Mouse (Mus musculus): ENCODE data around the gene Engase.

The Engase gene

DNA sequence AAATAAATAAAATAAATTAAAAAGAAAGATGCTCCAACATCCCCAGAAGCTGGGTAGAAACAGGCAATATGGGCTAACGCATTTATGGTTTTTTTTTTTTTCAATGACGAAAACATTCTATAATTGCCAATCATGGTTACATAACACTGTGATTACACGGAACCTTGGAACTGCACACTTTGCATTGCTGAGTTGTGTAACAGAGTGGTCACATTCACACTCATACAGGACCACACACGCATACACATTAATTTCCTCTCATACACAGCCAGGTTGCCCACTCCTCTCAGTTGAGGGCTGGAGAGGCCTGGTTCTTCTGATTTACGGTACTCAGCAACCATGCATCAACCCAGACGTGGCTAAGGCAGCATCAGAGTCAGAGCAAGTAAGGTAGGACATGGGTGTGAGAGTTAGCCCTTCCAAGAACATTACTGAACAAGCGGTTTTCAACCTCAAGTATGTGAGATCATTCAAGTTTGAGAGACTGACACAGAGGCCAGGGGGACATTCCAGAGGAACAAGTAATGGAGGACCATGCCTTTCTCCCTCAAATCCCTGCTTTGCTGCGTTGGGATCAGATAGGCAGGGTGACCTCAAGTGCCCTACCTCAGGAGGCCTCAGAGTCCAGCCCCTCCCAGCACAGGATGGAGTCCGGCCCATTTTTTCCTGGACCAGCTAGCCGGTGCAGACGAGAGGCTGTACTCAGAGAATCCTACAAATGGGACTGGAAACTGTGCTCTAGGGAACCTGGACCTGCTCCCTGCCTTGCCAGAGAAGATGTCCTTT lies 22.6 kb upstream of the Engase start:
- DNase-seq (ENCODE audit: low spot score): no peak

DNA sequence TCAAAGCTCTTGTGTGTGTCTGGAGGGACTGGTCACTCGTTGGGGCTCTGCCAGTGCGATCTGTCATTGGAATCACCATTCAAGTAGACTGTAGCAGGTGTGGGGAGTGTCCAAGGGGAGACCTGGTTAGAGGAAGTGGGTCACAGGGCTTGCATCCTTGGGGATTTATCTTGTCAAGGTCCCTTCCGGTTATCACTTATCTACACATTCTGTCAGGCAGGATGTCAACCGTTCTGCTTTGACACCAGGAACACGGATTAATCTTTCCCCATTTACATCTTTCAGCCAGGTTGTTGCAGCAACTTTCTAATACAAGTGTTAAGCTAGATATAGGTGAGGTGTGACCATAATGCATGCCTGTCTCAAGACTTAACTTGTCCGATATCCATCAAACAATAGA lies 20.8 kb upstream of the Engase start:
- DNase-seq (ENCODE audit: low spot score): no peak

DNA sequence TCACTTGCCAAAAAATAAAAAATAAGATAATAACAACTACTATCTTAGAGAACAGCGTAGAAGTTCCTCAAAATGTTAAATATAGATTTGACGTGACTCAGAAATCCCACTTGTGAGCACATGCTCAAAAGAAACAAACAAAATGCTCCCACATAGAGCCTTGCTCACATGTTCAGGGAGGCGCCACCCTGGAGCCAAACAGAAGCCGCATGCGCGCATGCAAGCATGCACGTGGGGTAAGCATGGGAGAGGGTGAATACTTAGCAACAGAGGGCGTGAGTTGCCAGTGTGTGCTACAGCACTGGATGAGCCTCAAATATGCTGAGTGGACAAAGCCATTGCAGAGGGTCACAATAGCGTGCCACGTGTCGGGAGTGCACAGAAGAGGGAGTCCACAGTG lies 19.7 kb upstream of the Engase start:
- no peak for DNase-seq (ENCODE audit: low spot score)

DNA sequence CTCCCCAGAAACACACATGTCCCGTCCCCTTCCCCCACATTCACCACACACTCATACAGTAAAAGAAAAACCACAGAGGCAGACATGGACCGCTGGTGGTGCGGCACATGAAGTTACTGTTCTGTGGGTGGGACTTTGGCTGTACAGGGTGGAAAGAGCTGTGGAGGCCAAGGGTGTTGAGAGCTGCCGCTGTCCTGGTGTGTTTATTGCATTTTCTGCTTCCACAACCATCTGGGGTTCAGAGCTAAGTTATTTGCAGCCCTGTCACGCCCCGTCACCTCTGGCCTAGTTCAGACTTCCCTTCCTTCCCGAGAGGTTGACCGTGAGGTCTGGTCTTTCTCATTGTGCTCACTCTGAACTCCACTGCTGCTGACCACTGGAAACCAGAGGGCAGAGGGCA lies 17.6 kb upstream of the Engase start:
- peak; percentile 52 for DNase-seq (ENCODE audit: low spot score)

DNA sequence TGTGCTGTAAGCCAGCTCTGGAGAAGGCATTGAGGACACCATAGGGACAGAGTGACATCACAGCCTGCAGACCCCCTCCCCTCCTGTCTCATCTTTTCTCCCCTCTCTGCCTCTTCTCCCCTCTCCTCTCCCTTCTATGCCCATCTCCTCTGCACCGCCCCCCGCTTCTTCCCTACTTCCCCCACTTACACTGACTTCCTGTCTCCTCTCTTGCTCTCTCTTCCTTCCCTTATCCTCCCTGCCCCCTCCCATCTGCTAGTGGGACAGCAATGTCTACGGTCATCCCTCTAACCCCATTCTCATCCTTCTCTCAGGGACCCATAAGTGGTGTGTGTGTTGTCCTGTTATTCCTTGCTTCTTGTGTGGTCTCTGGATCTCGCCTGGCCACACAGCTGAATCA lies 17.1 kb upstream of the Engase start:
- DNase-seq (ENCODE audit: low spot score): no peak

DNA sequence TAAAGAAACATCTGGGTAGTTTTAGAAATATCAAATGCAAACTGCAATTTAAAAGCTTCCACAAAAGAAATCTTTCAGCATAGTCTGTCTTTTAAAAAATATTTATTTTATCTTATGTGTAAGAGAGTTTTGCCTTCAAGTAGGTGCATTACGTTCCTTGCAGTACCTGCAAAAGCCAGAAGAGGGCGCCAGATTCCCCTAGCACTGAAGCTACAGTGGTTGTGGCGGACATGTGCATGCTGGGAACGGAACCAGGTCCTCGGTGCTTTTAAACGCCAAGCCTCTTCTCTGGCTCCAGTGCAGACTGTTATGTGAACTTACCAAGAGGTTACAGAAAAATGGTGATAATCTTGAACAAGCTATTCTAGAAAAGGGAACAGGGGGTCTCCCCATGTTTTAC lies 16.3 kb upstream of the Engase start:
- no peak for DNase-seq (ENCODE audit: low spot score)

DNA sequence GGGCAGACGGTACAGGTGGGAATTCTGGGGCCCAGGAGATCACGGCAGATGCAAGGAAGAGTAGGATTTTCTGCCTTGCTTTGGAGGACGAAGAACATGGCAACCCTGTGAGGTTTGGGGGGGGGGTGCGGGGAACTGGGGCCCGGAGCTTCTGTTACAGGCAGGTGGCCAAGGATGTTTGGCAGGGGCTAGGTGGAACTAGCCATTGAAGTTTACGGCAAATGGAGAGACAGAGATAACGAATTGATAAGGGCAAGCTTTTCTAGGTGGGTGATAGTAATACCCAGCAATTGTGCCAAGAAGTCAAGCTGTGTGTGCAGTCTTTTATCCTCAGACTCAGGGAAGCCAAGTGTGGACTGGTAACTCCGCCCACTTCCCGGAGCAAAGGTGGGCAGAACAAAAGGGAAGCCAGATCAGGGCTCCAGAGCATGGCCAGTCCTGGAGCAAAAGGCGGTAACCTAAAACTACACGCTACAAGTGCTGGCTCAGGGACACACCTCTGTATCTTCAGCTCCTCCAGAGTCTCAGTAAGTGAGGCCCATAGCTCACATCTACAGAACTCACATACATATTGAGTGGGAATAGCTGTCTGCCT lies 9.1 kb upstream of the Engase start:
- DNase-seq (ENCODE audit: low spot score): no peak

DNA sequence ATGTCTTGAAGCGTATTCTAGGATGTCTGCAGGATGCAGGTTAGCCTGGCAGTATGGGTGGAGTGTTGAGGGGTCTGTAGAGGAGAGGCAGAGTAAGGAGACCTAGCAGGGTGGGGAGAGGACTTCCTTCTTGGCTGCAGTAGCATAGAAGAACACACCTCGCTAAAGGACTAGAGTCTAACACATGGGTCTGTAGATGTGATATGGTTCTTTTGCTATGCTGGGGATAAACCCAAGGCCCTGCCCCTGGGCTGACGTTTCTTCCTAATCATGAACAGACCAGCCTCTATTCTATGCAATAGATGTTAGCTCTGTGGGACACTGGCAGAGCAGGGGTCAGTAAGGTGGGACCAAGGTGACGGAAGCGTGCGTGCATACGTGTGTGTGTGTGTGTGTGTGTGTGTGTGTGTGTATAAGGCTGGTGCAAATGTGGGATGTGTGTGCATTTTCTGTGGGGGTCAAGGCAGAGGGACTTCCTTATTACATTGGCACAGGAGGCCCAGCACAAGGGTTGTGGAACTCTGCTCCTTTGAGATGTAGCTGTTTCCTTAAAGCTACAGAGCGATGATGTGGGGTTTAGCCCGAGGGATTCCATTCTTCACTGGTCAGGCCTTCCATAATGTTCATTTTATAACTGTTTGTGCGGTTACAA lies 7.0 kb upstream of the Engase start:
- DNase-seq (ENCODE audit: low spot score): no peak

DNA sequence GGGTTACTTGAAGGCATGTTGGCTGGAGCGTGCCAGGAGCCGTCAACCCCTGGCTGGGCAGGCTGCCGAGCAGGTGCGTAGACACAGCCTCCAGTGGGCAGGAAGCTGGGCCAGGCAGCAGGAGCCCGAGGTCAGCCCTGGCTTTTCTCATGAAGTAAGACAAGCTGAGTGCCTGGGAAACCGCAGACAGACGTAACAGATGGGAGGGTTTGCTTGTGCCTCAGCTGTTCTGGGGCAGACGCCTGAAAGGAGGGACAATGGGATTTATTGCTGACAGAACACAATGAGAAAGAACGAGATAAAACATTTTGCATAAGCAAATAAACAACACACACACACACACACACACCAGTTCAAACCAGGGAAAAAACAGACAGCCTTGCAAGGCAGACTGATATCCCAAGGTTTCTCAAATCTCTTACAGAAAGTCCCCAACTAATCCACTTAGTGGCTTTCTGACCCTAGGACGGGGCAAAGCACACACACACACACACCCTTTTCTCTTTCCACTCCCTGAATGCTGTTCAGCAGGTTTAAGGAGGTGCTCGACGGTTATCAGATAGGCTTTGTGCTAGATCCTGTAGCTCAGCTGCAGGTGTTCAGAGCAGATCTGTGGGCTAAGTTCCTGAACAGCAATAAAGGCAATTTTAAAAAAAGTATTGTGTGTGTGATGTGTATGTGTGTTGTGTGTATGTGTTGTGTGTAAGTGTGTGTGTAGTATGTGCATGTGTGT lies 6.2 kb upstream of the Engase start:
- DNase-seq (ENCODE audit: low spot score): peak; percentile 85

DNA sequence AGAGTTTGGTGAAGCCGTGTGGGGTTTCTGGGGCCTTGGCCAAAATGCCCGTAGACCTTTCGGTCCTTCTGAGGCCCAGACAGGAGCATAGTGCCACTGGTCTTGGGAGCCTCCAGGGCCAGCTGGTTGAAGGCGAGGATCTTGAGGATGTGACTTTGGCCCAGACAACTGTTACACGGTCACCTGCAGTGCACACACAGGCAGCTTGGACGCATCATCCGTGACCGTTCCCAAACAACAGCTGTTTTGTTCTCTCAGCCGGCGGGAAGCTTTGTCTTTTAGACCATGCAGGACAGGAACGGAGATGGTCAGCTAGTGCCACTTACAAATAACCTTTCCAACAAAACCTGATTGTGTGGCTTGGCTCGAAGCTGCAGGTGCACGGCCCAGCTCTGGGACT lies 5.0 kb upstream of the Engase start:
- no peak for DNase-seq (ENCODE audit: low spot score)

DNA sequence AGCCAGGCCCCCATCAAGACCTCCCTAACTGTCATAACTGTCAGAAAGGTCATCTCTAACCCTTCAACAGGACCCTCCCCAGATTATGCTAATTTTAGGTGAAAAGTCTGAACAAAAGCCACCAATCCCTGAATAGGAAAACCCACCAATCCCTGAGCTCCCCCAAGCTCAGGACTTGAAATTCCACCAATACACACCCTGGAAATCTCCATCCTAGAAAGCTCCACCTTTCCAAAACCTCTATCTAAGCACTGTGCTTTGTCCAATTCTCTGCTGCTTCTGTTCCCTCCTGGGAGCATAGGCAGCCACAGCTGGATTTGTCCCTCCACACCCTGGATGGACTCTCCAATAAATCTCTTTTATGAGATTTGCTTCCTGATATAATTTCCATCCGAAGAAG lies 3.5 kb upstream of the Engase start:
- no peak for DNase-seq (ENCODE audit: low spot score)

DNA sequence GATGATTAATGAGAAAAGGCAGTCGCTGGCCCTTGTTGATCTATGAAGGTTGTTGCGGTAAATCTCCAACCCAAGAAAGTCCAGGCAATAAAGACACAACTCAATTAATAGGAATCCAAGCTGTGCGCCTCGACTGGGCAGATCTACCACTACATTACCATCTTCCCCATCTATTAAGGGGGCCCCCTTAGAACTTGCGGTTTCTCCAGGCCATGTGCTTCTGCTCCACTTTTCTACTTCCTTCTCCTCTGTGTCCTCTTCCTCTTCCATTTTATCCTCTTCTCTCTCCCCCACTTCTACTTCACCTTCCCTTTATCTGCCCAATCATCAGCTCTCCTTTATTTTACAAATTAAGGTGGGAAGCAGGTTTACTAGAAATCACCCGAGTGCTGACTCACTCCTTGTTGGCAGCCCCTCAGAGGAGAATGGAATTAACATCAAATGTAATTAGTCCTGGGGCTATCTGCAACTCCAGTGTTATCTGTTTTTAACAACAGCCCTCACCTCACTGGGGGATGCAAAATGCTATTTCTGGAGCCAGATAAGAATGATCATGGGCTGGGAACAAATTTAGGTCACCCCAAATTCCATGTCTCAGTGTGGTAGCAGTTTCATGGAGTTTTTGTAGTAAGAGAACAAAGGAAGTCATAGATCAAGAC lies 2.7 kb upstream of the Engase start:
- DNase-seq (ENCODE audit: low spot score): no peak

DNA sequence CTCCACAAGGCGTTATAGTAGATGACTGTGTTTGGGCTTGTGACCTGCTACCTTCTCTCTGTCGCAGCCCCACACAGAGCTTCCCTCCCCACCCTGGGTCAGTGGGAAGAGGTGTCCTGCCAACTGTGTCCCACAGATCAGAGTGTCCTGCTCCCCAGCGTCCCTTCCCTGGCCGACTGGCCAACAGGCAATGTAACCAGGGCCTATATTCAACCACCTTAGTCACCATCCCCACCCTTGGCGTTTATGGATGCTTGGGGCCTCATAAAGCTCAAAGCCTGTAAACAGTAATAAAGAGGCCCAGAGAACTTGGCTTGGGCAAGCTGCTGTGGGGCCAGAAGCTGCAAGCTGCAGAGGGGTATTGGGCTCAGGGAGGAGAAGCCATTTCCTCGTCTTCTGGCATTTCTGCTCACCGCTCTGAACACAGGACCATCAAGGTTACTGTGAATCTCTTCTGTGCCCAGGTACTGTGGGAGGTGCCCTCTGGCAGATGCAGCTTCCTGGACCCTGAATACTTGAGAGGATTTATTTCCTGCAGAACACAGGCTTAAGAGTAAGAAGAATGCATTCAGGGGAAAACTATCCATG lies 1.0 kb upstream of the Engase start:
- DNase-seq (ENCODE audit: low spot score): no peak

DNA sequence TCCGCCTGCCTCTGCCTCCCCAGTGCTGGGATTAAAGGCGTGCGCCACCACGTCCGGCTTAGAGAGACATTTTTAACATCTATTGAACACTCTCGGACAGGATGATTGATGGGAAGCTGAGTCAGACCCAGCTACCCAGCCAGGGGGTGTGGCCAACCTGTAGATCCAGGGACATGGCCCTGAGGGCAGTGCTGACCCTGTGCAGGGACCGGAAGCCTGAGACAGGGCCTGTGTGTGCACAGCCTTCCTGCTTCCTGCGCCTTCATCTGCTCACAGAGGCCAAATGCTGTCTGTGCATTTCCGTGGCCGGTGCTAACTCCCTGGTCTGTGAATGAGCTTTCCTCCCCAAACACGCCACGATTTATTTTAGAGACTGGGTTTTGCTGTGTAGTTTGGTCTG lies 3.1 kb downstream of the Engase start:
- DNase-seq (ENCODE audit: low spot score): no peak

DNA sequence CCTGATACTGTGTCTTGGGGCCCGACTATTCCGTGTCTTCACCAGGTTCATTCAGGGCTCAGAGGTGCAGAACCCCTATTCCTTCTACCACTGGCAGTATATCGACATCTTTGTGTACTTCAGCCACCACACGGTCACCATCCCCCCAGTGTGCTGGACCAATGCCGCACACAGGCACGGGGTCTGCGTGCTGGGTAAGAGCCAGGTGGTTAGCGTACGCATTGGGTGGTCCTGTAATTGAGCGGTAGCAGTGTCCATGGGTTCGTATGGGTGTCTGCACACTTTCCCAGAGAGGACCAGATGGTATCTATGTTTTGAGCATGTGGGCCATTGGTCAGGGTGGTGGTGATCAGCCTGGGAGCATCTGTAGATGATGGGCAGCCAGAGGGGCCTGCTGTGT lies 4.6 kb downstream of the Engase start:
- no peak for DNase-seq (ENCODE audit: low spot score)

DNA sequence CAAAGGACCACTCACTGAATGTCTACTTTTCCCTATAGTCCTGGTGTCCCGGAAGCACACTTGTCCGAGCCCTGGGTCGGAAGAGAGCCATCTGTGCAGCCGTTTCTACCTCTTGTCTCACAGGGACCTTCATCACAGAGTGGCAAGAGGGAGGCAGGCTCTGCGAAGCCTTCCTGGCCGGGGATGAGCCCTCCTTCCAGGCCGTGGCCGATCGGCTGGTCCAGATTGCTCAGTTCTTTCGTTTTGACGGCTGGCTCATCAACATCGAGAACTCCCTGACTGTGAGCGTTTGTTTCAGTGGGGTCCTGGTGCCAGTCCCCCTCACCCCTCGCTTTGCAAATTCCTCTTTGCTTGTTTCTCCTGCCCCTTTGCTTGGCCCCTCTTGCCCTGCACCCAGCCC lies 5.1 kb downstream of the Engase start:
- no peak for DNase-seq (ENCODE audit: low spot score)

DNA sequence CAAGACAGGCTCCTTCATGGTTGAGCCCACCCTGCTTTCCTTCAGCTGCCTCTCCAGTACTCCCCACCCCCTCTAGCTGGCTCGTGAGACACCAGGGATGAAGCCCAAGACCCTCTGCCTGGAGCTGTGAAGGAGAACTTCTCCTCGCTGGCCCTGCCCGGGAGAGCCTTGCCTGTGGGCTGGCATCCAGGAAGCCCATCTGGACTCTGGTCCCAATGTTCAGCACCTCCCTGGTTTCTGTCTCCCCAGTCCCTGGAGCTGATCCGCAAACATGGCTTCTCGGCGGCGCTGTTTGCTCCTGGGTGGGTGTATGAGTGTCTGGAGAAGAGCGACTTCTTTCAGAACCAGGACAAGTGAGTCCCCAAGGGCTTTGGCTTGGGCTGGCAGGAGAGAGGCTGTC lies 7.5 kb downstream of the Engase start:
- DNase-seq (ENCODE audit: low spot score): no peak

DNA sequence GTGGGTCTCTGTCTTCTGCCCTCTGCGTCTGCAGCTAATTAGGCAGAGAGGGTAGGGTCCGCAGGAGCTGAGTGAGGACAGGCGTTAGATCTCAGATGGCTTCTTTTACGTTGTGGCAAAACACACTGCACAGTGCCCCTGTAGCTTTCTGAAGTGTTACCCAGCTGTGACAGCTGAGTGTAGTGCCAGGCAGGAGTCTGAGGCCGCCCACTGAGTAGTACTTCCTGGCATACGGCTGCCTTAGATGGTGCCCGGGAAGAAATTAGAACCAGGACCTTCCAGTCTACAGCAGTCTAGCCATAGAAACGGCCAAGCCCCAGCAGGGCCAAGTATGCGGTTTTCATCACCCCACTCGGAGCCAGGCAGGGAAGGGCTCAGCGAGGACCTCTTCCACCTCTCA lies 8.7 kb downstream of the Engase start:
- no peak for DNase-seq (ENCODE audit: low spot score)

DNA sequence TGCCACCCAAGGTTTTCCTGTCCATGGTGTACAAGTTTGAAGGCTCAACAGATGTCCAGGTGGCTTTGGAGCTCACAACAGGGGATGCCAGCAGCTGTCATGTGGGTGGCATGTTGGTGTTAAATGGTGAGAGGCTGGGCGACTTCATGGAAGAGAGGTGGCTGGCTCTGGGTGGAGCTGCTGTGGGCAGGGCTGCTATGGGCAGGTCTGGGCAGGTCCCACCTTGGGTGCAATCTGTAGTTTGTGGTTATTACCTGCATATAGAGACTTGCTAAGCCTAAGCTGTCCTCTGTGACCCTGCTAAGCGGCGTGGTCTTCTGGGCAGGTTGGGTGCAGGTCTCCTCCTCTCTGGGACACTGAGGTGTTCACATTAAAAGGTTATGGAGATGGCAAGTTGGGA lies 9.2 kb downstream of the Engase start:
- DNase-seq (ENCODE audit: low spot score): no peak

DNA sequence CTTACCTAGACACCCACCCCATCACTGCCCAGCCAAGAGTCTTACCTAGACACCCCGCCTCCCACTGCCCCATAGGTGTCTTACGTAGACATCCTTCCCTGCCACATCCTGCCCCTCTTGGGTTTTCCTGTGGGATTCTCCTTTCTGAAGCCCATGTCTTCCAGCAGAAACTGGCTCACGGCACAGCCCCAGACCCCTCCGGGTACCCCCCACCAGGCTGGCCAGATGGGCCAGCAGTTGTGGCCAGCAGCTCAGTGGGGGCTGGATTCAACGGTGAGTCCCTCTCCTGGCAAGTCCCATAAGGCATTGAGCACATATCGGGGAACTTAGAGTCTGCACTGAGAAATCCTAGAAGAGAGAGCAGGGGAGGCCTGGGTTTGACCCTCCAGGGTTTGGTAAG lies 9.7 kb downstream of the Engase start:
- DNase-seq (ENCODE audit: low spot score): no peak

DNA sequence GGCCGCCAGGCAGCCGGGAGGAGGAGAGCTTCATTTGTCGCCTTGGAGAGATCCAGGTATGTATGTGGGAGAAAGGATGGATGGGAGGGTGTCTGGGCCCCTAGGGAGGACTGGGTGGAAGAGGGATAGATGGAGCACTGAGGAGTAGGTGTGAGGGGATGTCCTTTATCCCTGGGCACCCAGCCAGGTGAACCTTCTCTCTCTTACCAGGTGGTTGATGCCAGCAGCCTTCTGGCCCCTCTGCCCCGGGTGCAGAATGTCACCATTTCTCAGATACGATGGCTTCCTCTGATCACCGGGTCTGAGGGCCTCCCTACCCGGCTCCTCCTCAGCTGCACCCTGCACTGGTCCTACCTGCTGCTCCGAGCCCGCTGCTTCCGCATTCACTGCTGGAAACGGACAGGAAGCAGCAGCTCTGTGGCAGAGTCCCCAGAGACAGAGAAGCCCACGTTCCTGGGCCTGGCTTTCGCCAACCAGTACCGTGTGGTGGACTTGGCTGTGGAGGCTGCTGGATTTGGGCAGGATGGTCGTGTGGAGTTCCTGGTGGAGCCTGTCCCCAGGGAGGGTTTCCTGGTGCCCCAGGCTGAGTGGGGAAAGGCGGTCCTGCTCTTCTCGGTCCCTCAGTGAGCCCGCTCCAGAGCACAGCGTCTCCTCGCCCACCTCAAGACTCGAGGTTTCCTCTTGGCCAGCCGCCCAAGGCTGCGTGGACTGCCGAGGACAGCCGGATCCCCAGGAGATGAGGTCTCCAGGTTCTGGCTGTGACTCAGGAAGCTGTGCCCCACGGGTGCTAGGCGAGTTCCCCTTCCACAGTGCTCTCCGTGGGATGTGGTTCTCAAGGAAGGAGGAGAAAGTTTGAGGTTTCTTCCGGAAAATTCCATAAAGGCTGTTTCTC lies 10.5 kb downstream of the Engase start:
- DNase-seq (ENCODE audit: low spot score): no peak
